In the genomic region with DNA sequence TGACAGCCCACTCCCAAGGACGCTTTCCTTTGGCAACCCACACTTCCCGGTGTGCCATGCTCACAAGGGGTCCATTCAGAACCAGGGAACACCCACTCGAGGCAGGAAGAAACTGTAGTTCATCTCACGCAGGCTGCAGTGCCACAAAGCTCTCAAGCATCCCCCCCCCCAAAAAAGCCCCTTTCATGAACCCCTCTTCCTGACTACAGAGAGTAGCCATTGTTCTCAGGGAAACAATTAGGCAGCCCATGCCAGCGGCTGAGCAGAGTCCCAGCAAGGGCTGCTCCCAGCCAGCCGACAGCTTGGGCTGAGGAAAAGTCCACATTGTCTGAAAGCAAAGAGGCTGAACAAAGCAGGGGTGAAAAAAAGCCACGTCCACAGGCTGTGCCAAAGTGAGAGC, we compare ENCODE assay signal across 9 mouse cellular contexts. TPM values are rescaled to one million over a fixed set of nuclear protein-coding genes. Genes with fewer than 3 reads are reported as not detected.
DNase-seq lines count a peak whose midpoint lies in the region; ATAC-seq and TF ChIP-seq lines count a peak whose summit lies in the region.
"Had no signal": no experiment of that assay in that cellular context is flagged by ENCODE, and none has a peak within 500 bp of the region (broad histone marks: within the 10 kb centered on the region; RNA-seq: fewer than 3 reads in every experiment).

No protein-coding gene starts in this region.

- H3K9me3 ChIP-seq in heart, embryonic 11.5 days (replicated peaks; ENCODE audit: control insufficient read depth, low read length): no peaks in the 10 kb centered on the region
- no peaks in the 10 kb centered on the region for H3K9me3 ChIP-seq in heart, postnatal 0 days (replicated peaks; ENCODE audit: control insufficient read depth, low read length)
- H3K9me3 ChIP-seq in midbrain, embryonic 14.5 days (ENCODE audit: control insufficient read depth, low read length): no peaks in the 10 kb centered on the region

- no peak overlapping the region for H3K4me2 ChIP-seq in heart, embryonic 11.5 days
- no peak overlapping the region for H3K4me2 ChIP-seq in heart, postnatal 0 days (ENCODE audit: low read depth, low read length)
- peak overlapping the region; percentile 25; the same call in 1 of the 2 replicates for H3K4me2 ChIP-seq in midbrain, embryonic 14.5 days (ENCODE audit: low read length)

- TF ChIP-seq CTCF in heart, postnatal 0 days (IDR thresholded peaks at IDR 0.05; ENCODE audit: low read depth): no peak
- no peak for TF ChIP-seq CTCF in kidney, adult 2 months (conservative IDR thresholded peaks at IDR 0.05; ENCODE audit: insufficient read depth, insufficient read length, low read depth, low read length)

- WGBS in heart, embryonic 11.5 days (ENCODE audit: insufficient replicate concordance): 56% methylated on average over 7 of the region's 7 CpGs
- 36% methylated on average over 7 of the region's 7 CpGs for WGBS in heart, postnatal 0 days
- 4% methylated on average over 7 of the region's 7 CpGs for WGBS in midbrain, embryonic 14.5 days
- 45% methylated on average over 7 of the region's 7 CpGs for WGBS in kidney, adult 2 months

- H3K36me3 ChIP-seq in heart, embryonic 11.5 days (ENCODE audit: control insufficient read depth, insufficient read depth, low read length): peaks cover 13% of the 10 kb centered on the region
- peaks cover 48% of the 10 kb centered on the region for H3K36me3 ChIP-seq in heart, postnatal 0 days (replicated peaks; ENCODE audit: control insufficient read depth, insufficient read depth, low read length)
- peaks cover 34% of the 10 kb centered on the region for H3K36me3 ChIP-seq in midbrain, embryonic 14.5 days (ENCODE audit: control insufficient read depth, insufficient read depth, low read length)
- H3K36me3 ChIP-seq in kidney, adult 2 months (ENCODE audit: control insufficient read depth, insufficient read depth, low read length): no peaks in the 10 kb centered on the region; the same call in 1 of the 2 replicates

- no peak overlapping the region; the same call in 1 of the 2 replicates for H3K9ac ChIP-seq in heart, embryonic 11.5 days (ENCODE audit: low read depth, low read length)
- H3K9ac ChIP-seq in heart, postnatal 0 days (replicated peaks; ENCODE audit: low read depth, low read length): no peak overlapping the region
- peak overlapping the region; percentile 46; the same call in 1 of the 2 replicates for H3K9ac ChIP-seq in midbrain, embryonic 14.5 days (replicated peaks; ENCODE audit: low read length)

- no peak for TF ChIP-seq POLR2A in kidney, adult 2 months (IDR thresholded peaks at IDR 0.05; ENCODE audit: low read depth, low read length)

- no peaks in the 10 kb centered on the region for H3K27me3 ChIP-seq in heart, embryonic 11.5 days (ENCODE audit: control insufficient read depth, insufficient read depth, low read length)
- no peaks in the 10 kb centered on the region for H3K27me3 ChIP-seq in heart, postnatal 0 days (ENCODE audit: control insufficient read depth, insufficient read depth, low read length)
- H3K27me3 ChIP-seq in midbrain, embryonic 14.5 days (ENCODE audit: control insufficient read depth, insufficient read depth, low read length): no peaks in the 10 kb centered on the region
- H3K27me3 ChIP-seq in kidney, adult 2 months (replicated peaks; ENCODE audit: control insufficient read depth, insufficient read depth, low read length): no peaks in the 10 kb centered on the region

- no peak overlapping the region for H3K4me3 ChIP-seq in heart, embryonic 11.5 days (ENCODE audit: low read depth, low read length)
- no peak overlapping the region for H3K4me3 ChIP-seq in heart, postnatal 0 days (ENCODE audit: low read depth, low read length)
- H3K4me3 ChIP-seq in midbrain, embryonic 14.5 days (replicated peaks; ENCODE audit: low read depth, low read length): no peak overlapping the region
- H3K4me3 ChIP-seq in kidney, adult 2 months (ENCODE audit: insufficient read depth, low read depth, low read length): no peak overlapping the region
- H3K4me3 ChIP-seq: myocyte had no signal

- ATAC-seq in heart, embryonic 11.5 days (replicated peaks; ENCODE audit: insufficient number of reproducible peaks, low FRiP score, low TSS enrichment): no peak
- ATAC-seq in heart, postnatal 0 days (ENCODE audit: insufficient read depth, low read depth): peak; percentile 66
- ATAC-seq in midbrain, embryonic 14.5 days (ENCODE audit: low FRiP score, low TSS enrichment): peak; percentile 70; the same call in 1 of the 2 replicates

- DNase-seq in heart, adult 11 months: no peak
- DNase-seq in embryo, embryonic 10.5 days (ENCODE audit: low spot score): peak; percentile 67
- DNase-seq in heart, postnatal 0 days (ENCODE audit: low spot score): peak; percentile 32
- DNase-seq in midbrain, embryonic 14.5 days: peak; percentile 74
- DNase-seq in spleen, postnatal 4 days (ENCODE audit: low spot score in 2 of 2): no peak
- no peak for DNase-seq in right cerebral cortex, postnatal 36 days (ENCODE audit: low spot score in 2 of 2)
- DNase-seq in kidney, adult 2 months: no peak

- TF ChIP-seq EP300 in heart, postnatal 0 days (IDR thresholded peaks at IDR 0.05; ENCODE audit: low read depth): no peak

- H3K27ac ChIP-seq in heart, embryonic 11.5 days (ENCODE audit: low read depth, low read length): 0 out of 2 replicates have a peak overlapping the region, but pooled peaks have one; percentile 10
- H3K27ac ChIP-seq in heart, postnatal 0 days (ENCODE audit: low read depth): peak overlapping the region; percentile 39
- peak overlapping the region; percentile 76 for H3K27ac ChIP-seq in midbrain, embryonic 14.5 days (replicated peaks; ENCODE audit: low read depth, low read length)
- H3K27ac ChIP-seq in kidney, adult 2 months (ENCODE audit: insufficient read depth, low read depth, low read length): no peak overlapping the region

- peaks cover 3% of the 10 kb centered on the region; the same call in 1 of the 2 replicates for H3K4me1 ChIP-seq in heart, embryonic 11.5 days (ENCODE audit: control insufficient read depth, insufficient read depth, low read length)
- H3K4me1 ChIP-seq in heart, postnatal 0 days (ENCODE audit: control insufficient read depth, insufficient read depth): peaks cover 21% of the 10 kb centered on the region
- H3K4me1 ChIP-seq in midbrain, embryonic 14.5 days (ENCODE audit: control insufficient read depth, insufficient read depth, low read length): peaks cover 16% of the 10 kb centered on the region; the same call in 1 of the 2 replicates
- H3K4me1 ChIP-seq in kidney, adult 2 months (ENCODE audit: control insufficient read depth, insufficient read depth, low read length): no peaks in the 10 kb centered on the region

RNA-seq across cellular contexts. Expression of gene Bsn, which starts 22.9 kb away (rescaled TPM):
- 0.58 and 0.77 TPM in 2 replicates for polyA plus RNA-seq in heart, embryonic 11.5 days (2014; fragmentation: Nextera tagmentation; extraction: Ambion mirVana)
- total RNA-seq in heart, postnatal 0 days (2014; rRNA removed; ENCODE audit: low replicate concordance): 0.42 TPM in 1 of 2 replicates, not detected in the other
- 0.01 and 0.03 TPM in 2 replicates for polyA plus RNA-seq in heart, postnatal 0 days (2015; fragmentation: Nextera tagmentation; extraction: Ambion mirVana)
- polyA plus RNA-seq in midbrain, embryonic 14.5 days (2014; fragmentation: Nextera tagmentation; extraction: Ambion mirVana): 14.2 and 14.7 TPM in 2 replicates
- 0.15 and 0.17 TPM in 2 replicates for polyA plus RNA-seq in kidney, adult 2 months (2012; rRNA removed)

RNA-seq across cellular contexts. Expression of gene Dag1, which starts 50.7 kb away (rescaled TPM):
- polyA plus RNA-seq in heart, embryonic 11.5 days (2014; fragmentation: Nextera tagmentation; extraction: Ambion mirVana): 115 and 149 TPM in 2 replicates
- 209 and 229 TPM in 2 replicates for total RNA-seq in heart, postnatal 0 days (2014; rRNA removed; ENCODE audit: low replicate concordance)
- 99.2 and 106 TPM in 2 replicates for polyA plus RNA-seq in heart, postnatal 0 days (2015; fragmentation: Nextera tagmentation; extraction: Ambion mirVana)
- polyA plus RNA-seq in midbrain, embryonic 14.5 days (2014; fragmentation: Nextera tagmentation; extraction: Ambion mirVana): 49.3 and 64.2 TPM in 2 replicates
- polyA plus RNA-seq in kidney, adult 2 months (2012; rRNA removed): 66.8 and 67.2 TPM in 2 replicates

Comparison
In these comparisons a context has a peak if more than half of its experiments do, and no peak if none do; other contexts are left out.
1. DNase-seq: peak in embryo, embryonic 10.5 days (single experiment), heart, postnatal 0 days (single experiment) and midbrain, embryonic 14.5 days (single experiment); none in heart, adult 11 months (single experiment), spleen, postnatal 4 days (0 of 2), right cerebral cortex, postnatal 36 days (0 of 2) and kidney, adult 2 months (single experiment).